Mouse (Mus musculus): ENCODE data around the gene Aspscr1. TPM values are rescaled to one million over a fixed set of nuclear protein-coding genes. Genes with fewer than 3 reads are reported as not detected.
A peak's percentile ranks its signal among the peaks of the same experiment; 100 is the strongest.

Gene Aspscr1
- total and polyA plus RNA-seq, 3 experiments = 39.2 to 248 (median 57.0) TPM

- TF ChIP-seq GATA1 (IDR thresholded peaks at IDR 0.05; ENCODE audit: borderline replicate concordance, low read length) = no peak
- TF ChIP-seq GATA2 (IDR thresholded peaks at IDR 0.05; ENCODE audit: borderline replicate concordance, low read depth, low read length) = no peak
- TF ChIP-seq CTCF (IDR thresholded peaks at IDR 0.05; ENCODE audit: low read depth, low read length) = no peak
- TF ChIP-seq POLR2AphosphoS5 (IDR thresholded peaks at IDR 0.05; ENCODE audit: insufficient replicate concordance, low read depth, low read length) = no peak
- TF ChIP-seq TAL1 (conservative IDR thresholded peaks at IDR 0.05; ENCODE audit: low read depth, low read length) = no peak
- H3K36me3 ChIP-seq (replicated peaks) = peaks cover 73% of the 10 kb centered on the region
- DNase-seq (ENCODE audit: low spot score) (no peak), ATAC-seq (ENCODE audit: extremely low read depth, insufficient number of reproducible peaks, low FRiP score, poor library complexity, severe bottlenecking) (no peak)
- peak overlapping the region; percentile 42; the same call in 1 of the 2 replicates for H3K4me3 ChIP-seq (ENCODE audit: low read depth, low read length)
- peaks cover 90% of the 10 kb centered on the region for H3K4me1 ChIP-seq (ENCODE audit: insufficient read depth, low read depth, low read length)
- no peaks in the 10 kb centered on the region for H3K27me3 ChIP-seq (ENCODE audit: insufficient read depth, low read length)
- no peaks in the 10 kb centered on the region for H3K9me3 ChIP-seq (replicated peaks)
These were observed 45.1 kb upstream of the Aspscr1 start for GRCm38 (mm10) chr11:120627468-120628300.

DNA sequence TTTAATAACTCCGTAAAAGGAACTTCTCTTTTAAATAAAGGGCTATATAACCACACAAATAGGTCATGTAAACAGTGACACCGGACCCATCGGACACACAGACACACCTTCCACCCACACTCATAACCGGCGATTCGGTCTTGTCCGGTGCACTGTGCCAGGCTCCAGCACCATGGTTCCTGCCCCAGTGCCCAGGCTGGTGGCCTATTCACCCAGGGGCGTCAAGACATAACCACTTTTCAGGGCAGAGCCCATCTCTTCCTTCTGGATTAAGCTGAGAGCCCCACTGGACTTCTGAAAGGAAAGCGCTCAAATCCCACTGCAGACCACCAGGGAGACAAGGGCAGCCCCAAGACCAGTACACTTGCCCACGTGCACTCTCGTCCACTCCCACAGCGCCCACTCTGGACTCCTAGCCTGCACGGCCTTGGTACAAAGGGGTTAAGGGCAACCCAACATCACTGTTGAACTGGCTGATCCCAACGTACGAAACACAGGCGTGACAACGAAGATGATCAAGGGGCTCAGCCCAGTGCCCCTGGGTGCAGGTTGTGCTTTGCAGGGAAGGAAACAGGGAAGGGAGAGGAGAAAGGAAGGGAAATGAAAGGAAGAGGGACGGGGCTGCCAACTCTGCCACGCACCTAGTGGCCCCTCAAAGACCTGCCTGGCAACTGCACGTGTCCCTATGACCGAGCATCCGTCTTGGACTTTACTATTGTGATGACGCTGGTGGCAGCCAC is 44.0 kb upstream of the Aspscr1 start:
- TF ChIP-seq TAL1 (conservative IDR thresholded peaks at IDR 0.05; ENCODE audit: low read depth, low read length) (no peak), POLR2AphosphoS5 (IDR thresholded peaks at IDR 0.05; ENCODE audit: insufficient replicate concordance, low read depth, low read length) (no peak), GATA1 (IDR thresholded peaks at IDR 0.05; ENCODE audit: borderline replicate concordance, low read length) (no peak), GATA2 (IDR thresholded peaks at IDR 0.05; ENCODE audit: borderline replicate concordance, low read depth, low read length) (no peak), CTCF (IDR thresholded peaks at IDR 0.05; ENCODE audit: low read depth, low read length) (no peak)
- DNase-seq (ENCODE audit: low spot score) (no peak), ATAC-seq (ENCODE audit: extremely low read depth, insufficient number of reproducible peaks, low FRiP score, poor library complexity, severe bottlenecking) (no peak)
- Histone ChIP-seq H3K9me3 (replicated peaks) (no peaks in the 10 kb centered on the region), H3K4me3 (ENCODE audit: low read depth, low read length) (peak overlapping the region; percentile 67; the same call in 1 of the 2 replicates), H3K4me1 (ENCODE audit: insufficient read depth, low read depth, low read length) (peaks cover 82% of the 10 kb centered on the region), H3K36me3 (replicated peaks) (peaks cover 62% of the 10 kb centered on the region), H3K27me3 (ENCODE audit: insufficient read depth, low read length) (no peaks in the 10 kb centered on the region)

GRCm38 (mm10) chr11:120629341-120629730 is 43.4 kb upstream of the Aspscr1 start:
- H3K4me1 ChIP-seq (ENCODE audit: insufficient read depth, low read depth, low read length) = peaks cover 82% of the 10 kb centered on the region
- TF ChIP-seq GATA2 (IDR thresholded peaks at IDR 0.05; ENCODE audit: borderline replicate concordance, low read depth, low read length) (no peak), GATA1 (IDR thresholded peaks at IDR 0.05; ENCODE audit: borderline replicate concordance, low read length) (no peak), CTCF (IDR thresholded peaks at IDR 0.05; ENCODE audit: low read depth, low read length) (no peak), POLR2AphosphoS5 (IDR thresholded peaks at IDR 0.05; ENCODE audit: insufficient replicate concordance, low read depth, low read length) (no peak), TAL1 (conservative IDR thresholded peaks at IDR 0.05; ENCODE audit: low read depth, low read length) (no peak)
- H3K27me3 ChIP-seq (ENCODE audit: insufficient read depth, low read length) = no peaks in the 10 kb centered on the region
- H3K9me3 ChIP-seq (replicated peaks) = 0 out of 2 replicates have a peak, but pooled peaks cover 2% of the 10 kb centered on the region
- no peak for ATAC-seq (ENCODE audit: extremely low read depth, insufficient number of reproducible peaks, low FRiP score, poor library complexity, severe bottlenecking)
- peak overlapping the region; percentile 67; the same call in 1 of the 2 replicates for H3K4me3 ChIP-seq (ENCODE audit: low read depth, low read length)
- no peak for DNase-seq (ENCODE audit: low spot score)
- H3K36me3 ChIP-seq (replicated peaks) = peaks cover 59% of the 10 kb centered on the region

DNA sequence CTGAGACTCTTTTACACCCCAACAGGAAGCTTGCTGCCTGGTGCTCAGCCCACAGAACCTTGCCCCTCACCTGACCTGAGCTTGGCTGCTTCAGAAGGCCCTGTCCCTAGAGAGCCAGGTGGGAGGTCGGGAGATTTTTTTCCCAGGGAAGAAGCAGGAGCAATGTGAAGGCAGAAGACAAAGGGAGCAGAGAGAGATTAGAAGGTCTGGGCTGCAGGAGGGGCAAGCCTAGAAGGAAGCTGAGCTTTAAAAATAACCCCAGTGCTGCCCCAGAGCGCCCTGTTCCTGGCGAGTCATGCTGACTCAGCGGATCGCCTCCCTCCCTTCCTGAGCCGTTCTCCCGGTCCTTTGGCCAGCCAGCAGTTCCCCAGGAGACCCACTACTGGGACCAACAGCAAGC is 42.9 kb upstream of the Aspscr1 start:
- ATAC-seq (ENCODE audit: extremely low read depth, insufficient number of reproducible peaks, low FRiP score, poor library complexity, severe bottlenecking) (peak; percentile 47; the same call in 1 of the 2 replicates), DNase-seq (ENCODE audit: low spot score) (peak; percentile 53)
- TF ChIP-seq TAL1 (conservative IDR thresholded peaks at IDR 0.05; ENCODE audit: low read depth, low read length) (no peak), GATA2 (IDR thresholded peaks at IDR 0.05; ENCODE audit: borderline replicate concordance, low read depth, low read length) (no peak), CTCF (IDR thresholded peaks at IDR 0.05; ENCODE audit: low read depth, low read length) (no peak), POLR2AphosphoS5 (IDR thresholded peaks at IDR 0.05; ENCODE audit: insufficient replicate concordance, low read depth, low read length) (no peak), GATA1 (IDR thresholded peaks at IDR 0.05; ENCODE audit: borderline replicate concordance, low read length) (no peak)
- peaks cover 61% of the 10 kb centered on the region for H3K36me3 ChIP-seq (replicated peaks)
- H3K4me1 ChIP-seq (ENCODE audit: insufficient read depth, low read depth, low read length) = peaks cover 88% of the 10 kb centered on the region
- H3K4me3 ChIP-seq (ENCODE audit: low read depth, low read length) = peak overlapping the region; percentile 67; the same call in 1 of the 2 replicates
- 0 out of 2 replicates have a peak, but pooled peaks cover 2% of the 10 kb centered on the region for H3K9me3 ChIP-seq (replicated peaks)
- no peaks in the 10 kb centered on the region for H3K27me3 ChIP-seq (ENCODE audit: insufficient read depth, low read length)

GRCm38 (mm10) chr11:120630401-120630871 is 42.3 kb upstream of the Aspscr1 start:
- TF ChIP-seq GATA2 (IDR thresholded peaks at IDR 0.05; ENCODE audit: borderline replicate concordance, low read depth, low read length) = no peak
- no peak for TF ChIP-seq GATA1 (IDR thresholded peaks at IDR 0.05; ENCODE audit: borderline replicate concordance, low read length)
- no peak for TF ChIP-seq CTCF (IDR thresholded peaks at IDR 0.05; ENCODE audit: low read depth, low read length)
- TF ChIP-seq POLR2AphosphoS5 (IDR thresholded peaks at IDR 0.05; ENCODE audit: insufficient replicate concordance, low read depth, low read length) = no peak
- no peak for TF ChIP-seq TAL1 (conservative IDR thresholded peaks at IDR 0.05; ENCODE audit: low read depth, low read length)
- DNase-seq (ENCODE audit: low spot score) (no peak), ATAC-seq (ENCODE audit: extremely low read depth, insufficient number of reproducible peaks, low FRiP score, poor library complexity, severe bottlenecking) (no peak)
- Histone ChIP-seq H3K4me1 (ENCODE audit: insufficient read depth, low read depth, low read length) (peaks cover 84% of the 10 kb centered on the region), H3K27me3 (ENCODE audit: insufficient read depth, low read length) (no peaks in the 10 kb centered on the region), H3K9me3 (replicated peaks) (0 out of 2 replicates have a peak, but pooled peaks cover 2% of the 10 kb centered on the region), H3K4me3 (ENCODE audit: low read depth, low read length) (peak overlapping the region; percentile 67; the same call in 1 of the 2 replicates), H3K36me3 (replicated peaks) (peaks cover 57% of the 10 kb centered on the region)

Data from G1E (cell line).